Mouse (Mus musculus) skeletal muscle tissue, adult 2 months (tissue): ENCODE results near the gene Nudcd2.
A peak's percentile ranks its signal among the peaks of the same experiment; 100 is the strongest.

Experiments used
- DNase-seq: peaks from one replicate; pipeline ENCODE4 v3.0.0-alpha.2; 2012; ENCODE audit warnings: low read depth, low spot score

Gene Nudcd2

GRCm38 (mm10) chr11:40755109-40755627 is 21.7 kb downstream of the Nudcd2 start, which contains the start of gene Ccng1:
Gene Ccng1, minus strand, starts transcription at chr11:40755311.
- DNase-seq = peak; percentile 97

GRCm38 (mm10) chr11:40755968-40756367 is 22.5 kb downstream of the Nudcd2 start:
- no peak for DNase-seq

GRCm38 (mm10) chr11:40759896-40760295 is 26.4 kb downstream of the Nudcd2 start:
- peak; percentile 13 for DNase-seq

GRCm38 (mm10) chr11:40763395-40763794 is 29.9 kb downstream of the Nudcd2 start:
- peak; percentile 28 for DNase-seq

- no peak for DNase-seq
Observed at GRCm38 (mm10) chr11:40764690-40765089, 31.2 kb downstream of the Nudcd2 start.

DNA sequence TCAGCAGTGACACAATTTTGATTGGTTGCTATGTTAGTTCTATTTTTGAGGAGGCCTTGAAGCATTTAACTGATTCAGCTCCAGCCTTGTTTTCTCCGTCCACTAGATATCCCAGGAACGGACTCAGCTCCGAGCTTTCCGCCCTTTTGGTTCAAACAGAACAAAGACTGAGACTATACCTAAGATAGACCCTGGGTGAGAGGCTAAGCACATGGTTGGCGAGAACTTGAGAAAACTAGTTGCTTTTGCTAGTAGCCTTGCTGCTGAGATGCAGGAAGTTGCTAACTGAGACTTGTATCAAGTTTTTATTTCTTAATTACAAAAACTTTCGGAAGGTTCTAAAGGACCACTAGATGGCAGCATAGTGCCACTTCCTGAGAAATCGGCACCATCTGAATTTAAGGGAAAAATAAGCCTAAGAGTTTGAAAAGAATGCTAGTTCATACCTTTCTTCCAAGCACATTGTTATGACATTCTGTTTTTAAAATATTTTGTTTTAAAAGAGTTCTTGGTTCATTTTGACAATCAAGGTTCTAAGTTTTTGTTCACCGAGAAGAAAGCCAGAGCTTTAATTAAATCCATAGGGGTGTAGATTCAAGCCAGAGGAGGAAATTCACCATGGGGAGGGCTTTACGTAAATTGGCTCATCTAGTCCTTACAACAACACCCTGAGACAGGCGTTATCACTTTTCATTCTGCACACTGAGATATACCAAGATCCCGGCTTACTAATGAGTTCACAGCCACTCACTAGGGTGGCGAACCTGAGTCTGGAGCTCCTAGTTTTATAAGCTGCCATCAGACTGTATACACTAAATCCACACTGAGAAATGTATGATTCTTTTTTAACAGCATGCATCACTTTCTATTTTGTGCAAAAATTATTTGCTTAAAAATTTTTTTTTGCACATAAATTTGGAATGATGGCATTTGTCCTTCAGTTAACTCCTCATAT is 42.1 kb downstream of the Nudcd2 start:
- DNase-seq = no peak

DNA sequence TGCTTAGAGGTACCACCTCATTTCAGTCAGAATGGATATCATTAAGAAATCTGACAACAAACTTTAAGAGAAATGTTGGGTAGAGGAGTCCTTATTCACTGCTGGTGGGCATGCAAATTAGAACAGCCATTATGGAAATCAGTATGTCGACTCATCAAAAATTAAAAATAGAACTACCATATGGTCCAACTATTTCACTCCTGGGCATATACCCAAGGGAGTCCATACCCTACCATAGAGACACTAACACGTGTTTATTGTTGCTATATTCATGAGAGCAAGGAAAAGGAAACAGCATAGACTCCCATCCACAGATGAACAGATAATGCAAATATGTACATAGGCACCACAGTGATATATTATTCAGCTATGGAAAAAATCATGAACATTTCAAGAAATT is 48.4 kb downstream of the Nudcd2 start:
- DNase-seq = no peak

GRCm38 (mm10) chr11:40783346-40783745 is 49.9 kb downstream of the Nudcd2 start:
- DNase-seq = no peak

DNA sequence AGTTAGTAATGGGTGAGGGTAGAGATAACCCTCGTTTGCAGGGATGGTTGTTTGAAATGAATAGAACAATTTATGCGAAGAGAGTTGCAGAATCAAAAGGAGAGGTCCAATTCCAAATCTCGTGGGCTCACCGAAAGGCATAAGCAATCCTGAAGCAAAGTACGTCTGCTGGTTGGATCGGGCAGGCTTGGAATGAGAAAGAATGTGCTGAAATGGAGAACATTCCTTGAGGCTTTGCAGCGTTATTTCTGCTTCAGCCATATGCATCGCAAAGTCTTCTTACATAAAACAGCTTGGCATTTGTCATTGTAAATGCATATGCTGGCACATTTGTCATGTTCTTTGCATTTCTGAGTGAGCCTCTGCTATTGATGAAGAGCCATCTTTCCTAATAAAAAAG is 50.9 kb downstream of the Nudcd2 start:
- DNase-seq = no peak

DNA sequence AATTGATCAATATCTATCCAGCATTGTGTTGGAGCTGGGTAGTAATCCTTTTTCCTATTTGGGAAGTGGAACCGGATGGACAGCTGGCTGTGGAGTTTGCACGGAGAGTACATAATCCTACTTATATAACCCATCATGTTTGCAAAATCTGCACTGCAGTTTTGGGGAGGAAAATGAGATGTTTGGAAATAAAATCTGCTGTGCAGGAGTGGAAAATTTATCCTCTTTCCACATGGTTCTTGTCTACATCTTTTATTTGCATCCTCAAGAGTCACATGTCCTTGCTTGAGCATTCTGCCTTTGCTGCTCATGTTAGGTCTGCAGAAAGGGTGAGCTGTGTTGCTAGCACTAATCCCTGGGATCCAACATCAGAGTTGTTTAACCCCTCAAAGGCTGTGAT is 53.4 kb downstream of the Nudcd2 start:
- no peak for DNase-seq
